Mouse (Mus musculus): ENCODE measurements at regions not wholly inside any gene's neighbourhood (a gene's known extent, or its start where the extent isn't known, plus 50 kb on each side); places are given as distances from the start of the nearest gene placed in this dataset.

GRCm38 (mm10) chr19:59631541-59631940 lies 173.4 kb downstream of the Emx2 start:
- TF ChIP-seq POLR2A (IDR thresholded peaks at IDR 0.05; ENCODE audit: control insufficient read depth, extremely low read depth, insufficient read depth, low read length, poor library complexity), result no peak
- no peak for TF ChIP-seq CTCF (IDR thresholded peaks at IDR 0.05; ENCODE audit: borderline replicate concordance, control insufficient read depth, extremely low read depth, insufficient read depth, low read length, poor library complexity)

All from thymus, adult 2 months (tissue).